Mouse (Mus musculus) kidney, postnatal 10 days (tissue): ENCODE measurements around the gene Man2a1.

Experiments used
- DNase-seq: peaks from one replicate; pipeline ENCODE4 v3.0.0; 2021; ENCODE audit warnings: mixed read lengths

Man2a1 gene

DNA sequence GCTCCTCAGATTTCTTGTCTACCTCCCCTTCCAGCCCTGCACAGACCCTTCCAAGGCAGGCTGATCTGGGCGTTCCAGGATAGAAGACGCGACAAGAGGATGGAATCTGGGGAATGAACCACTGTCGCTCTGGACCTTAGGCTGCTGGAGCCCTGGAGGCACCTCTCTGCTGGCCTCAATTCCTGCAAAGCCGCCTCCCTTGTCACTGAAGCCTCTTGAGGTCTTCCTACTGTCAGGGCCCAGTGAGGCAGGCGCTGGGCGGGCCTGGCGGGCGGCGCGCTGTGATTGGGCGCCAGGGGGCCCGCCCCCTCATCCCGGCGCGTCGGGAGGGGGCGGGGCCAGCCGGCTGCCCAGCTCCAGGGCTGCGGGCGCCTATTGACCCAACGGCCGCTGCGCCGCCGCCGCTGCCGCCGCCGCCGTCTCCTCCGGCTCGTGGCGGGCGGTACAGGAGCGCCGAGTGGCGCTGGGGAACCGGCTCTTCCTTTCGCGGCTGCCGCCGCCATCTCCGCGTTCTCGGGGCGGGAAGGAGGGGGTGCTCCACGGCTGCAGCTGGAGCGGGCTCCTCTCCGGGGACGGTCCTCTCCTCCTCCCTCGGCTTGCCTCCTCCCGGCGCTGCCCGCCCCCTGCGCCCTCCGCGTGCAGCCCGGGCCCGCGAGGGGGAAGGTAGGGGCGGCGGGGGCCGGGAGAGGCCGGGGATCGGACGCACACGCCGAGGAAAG, at the start of gene Man2a1:
TSS of gene Man2a1 (plus strand) at position 365 of the 719 bp plus-strand sequence.
- peak; percentile 94 for DNase-seq

- DNase-seq = no peak
Observed at GRCm38 (mm10) chr17:64553358-64553757, 47.2 kb upstream of the Man2a1 start.

DNA sequence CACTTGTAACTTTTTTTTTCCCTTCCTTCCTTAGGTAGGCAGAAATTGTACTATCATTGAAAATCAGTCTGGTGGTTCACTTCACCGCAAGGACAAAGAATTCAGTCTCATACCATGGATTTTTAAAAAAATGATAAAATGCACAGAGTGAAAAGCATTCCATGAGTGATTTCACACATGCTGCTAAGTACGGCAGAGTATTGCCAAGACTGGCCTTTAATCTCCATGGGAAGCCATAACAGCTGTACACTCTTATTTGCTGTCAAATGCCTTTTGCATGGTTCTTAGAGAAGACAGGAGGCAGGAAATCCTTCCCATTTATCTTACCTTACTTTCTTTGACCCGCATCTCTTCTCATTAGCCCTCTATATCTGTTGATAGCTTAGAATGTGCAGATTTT, 45.6 kb upstream of the Man2a1 start:
- no peak for DNase-seq

GRCm38 (mm10) chr17:64556661-64557445, 43.7 kb upstream of the Man2a1 start:
- no peak for DNase-seq

DNA sequence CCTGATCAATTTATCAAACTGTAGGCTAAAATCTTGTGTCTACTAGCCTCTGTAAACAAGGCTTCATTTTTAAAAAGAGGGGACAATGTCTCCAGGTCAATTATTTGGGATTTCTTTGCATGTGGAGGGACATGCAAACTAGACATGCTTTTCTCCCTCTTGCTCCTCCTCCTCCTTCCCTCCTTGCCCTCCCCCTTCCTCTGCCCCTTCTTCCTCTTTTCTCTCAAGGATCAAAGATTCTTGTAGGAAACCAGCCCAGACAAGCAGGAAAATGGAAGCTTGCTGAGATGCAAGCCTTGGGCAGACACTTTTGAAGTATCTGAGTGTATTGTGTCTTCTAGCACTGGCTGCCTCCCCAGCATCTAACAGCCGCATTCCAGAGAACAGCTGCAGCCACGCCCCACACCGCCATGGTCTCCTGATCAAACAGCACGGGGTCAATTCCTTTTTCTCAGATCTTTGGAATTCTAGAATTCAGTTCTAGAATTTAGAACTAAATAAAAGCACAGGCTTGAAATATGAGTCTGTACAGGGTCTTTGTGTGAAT, 41.5 kb upstream of the Man2a1 start:
- peak; percentile 47 for DNase-seq

GRCm38 (mm10) chr17:64566435-64566834, 34.1 kb upstream of the Man2a1 start:
- no peak for DNase-seq

GRCm38 (mm10) chr17:64567546-64567945, 33.0 kb upstream of the Man2a1 start:
- no peak for DNase-seq

DNA sequence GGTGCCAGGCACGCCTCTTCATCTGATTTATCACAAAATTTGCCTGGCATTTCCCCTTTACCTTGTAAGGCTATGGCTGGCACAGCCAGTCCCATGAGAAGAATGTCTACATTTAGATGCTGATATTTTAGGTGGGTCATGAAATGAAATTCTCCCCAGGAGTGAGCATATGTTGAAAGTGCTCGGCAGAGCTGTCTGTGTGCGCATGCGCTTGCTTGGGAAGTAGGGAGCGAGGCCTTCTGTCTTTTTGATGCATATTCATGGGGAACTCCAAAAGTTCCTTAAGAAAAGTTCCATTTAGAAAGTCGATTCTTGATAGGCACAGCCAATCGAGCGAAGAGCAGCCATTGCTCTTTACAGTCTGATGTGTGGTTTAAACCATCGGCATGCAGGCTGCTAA, 26.6 kb upstream of the Man2a1 start:
- no peak for DNase-seq

GRCm38 (mm10) chr17:64575240-64575639, 25.3 kb upstream of the Man2a1 start:
- DNase-seq = peak; percentile 19

- no peak for DNase-seq
Observed at GRCm38 (mm10) chr17:64577485-64577884, 23.1 kb upstream of the Man2a1 start.

DNA sequence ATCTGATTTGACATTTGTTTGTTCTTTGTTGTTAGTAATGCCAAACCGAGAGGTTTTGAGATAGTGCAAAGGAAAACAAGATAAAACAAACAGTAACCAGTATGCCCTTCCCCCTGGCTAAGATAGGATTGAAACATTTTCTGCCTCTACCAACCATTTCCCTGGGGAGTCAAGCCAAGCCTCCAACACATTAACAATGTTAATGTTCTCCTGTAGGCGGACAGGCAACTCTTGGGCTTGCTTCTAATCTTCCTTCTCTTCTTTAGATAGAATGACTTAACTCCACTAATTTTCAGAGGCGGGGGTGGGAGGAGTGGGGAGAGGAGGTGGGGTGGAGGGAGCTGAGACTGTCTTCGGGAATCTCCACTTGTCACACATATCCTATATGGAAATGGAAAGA, 22.2 kb upstream of the Man2a1 start:
- no peak for DNase-seq

DNA sequence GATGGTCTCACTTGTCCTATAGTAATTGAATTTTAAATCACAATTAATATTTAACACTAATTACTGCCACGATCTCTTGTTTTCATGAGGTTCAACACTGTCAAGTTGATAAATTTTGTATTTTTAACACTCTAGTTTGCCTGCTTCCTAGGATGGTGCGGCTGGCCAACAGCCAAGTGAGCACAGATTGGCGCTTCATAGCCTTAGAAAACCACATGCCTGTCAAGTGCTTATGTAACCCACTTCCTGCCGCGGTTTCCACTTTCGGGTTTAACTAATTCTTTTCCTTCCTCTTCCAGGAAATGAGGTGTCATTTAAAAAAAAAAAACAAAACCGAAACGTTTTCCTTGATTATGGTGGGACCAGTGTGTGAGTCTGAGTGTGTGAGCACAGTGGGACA, 20.8 kb upstream of the Man2a1 start:
- DNase-seq = peak; percentile 27

DNA sequence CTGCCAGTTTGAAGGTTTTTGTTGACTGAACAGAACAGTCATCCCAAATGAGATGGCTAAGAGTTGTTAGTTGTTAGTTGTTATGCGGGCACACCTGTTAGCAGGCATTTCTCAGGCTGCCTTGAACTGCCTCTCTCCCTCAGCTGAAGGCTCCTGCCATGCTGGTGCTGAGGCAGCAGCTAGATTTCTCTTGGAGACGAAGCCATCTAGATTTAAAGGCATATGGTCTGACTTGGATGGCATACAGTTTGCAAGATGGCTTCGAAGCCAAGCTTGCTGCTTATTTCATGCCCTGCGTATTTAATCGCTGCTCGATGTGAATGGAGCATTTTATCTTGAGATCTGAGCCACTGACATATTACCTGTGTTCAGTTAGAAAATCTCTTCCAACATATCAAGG, 19.4 kb upstream of the Man2a1 start:
- DNase-seq = no peak

GRCm38 (mm10) chr17:64581962-64582361, 18.6 kb upstream of the Man2a1 start:
- DNase-seq = no peak

DNA sequence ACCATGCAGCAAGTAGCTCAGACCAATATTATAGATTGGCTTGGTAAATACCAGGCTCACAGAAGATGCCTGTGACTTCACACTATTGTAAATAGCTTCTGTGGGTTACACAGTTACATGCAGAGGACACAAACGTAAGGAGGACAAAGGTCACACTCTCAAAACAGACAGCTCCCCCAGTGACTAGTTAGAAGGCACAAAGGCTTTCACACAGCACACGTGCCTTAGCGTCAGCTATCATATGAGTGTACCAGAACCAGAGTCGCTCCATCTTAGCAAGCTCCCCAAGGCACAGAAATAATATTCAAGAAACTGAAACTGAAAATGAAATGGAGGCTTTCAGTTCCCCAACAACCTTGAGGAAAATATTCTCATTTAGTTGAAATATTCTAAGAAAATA, 10.1 kb upstream of the Man2a1 start:
- no peak for DNase-seq

GRCm38 (mm10) chr17:64591366-64591765, 9.2 kb upstream of the Man2a1 start:
- DNase-seq = no peak

- DNase-seq = no peak
Observed at GRCm38 (mm10) chr17:64592355-64592754, 8.2 kb upstream of the Man2a1 start.

DNA sequence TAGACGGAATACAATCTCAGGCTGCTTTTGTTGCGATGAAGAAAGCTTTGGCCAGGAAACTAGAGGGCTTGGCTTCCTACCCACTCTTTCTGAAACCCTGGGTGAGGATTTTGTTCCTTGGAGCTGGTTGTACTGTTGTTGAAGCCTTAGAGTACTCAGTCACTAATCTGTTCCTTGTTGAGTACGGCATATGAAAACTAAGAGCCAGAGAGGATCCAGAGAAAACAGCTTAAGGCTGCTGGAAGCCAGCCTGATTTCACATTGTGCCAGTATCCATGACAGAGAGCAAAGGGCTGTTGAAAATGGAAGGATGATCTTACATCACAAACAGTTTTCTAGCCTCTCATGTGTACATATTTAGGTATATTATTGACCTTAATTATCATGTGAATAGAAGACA, 7.7 kb upstream of the Man2a1 start:
- DNase-seq = no peak

GRCm38 (mm10) chr17:64597770-64598169, 2.8 kb upstream of the Man2a1 start:
- no peak for DNase-seq

DNA sequence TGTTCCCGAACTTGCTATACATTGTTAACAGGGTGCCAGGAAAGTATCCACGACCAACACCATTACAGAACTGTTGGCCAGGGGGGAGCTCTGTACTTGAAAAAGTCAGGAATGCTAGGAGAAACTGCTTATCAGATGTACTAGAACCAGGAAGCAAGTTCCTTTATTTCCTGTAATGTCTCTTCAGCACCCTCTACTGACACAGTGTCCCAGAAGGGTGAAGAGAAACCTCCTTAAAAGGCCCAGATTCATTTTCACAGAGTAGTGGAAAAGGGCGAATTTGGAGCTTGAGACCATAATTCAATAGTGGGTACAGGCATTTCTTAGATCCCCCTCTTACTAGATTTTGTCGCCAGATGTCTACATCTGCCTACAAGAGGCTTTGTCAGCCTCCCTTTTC, 620 bp upstream of the Man2a1 start:
- peak; percentile 47 for DNase-seq

DNA sequence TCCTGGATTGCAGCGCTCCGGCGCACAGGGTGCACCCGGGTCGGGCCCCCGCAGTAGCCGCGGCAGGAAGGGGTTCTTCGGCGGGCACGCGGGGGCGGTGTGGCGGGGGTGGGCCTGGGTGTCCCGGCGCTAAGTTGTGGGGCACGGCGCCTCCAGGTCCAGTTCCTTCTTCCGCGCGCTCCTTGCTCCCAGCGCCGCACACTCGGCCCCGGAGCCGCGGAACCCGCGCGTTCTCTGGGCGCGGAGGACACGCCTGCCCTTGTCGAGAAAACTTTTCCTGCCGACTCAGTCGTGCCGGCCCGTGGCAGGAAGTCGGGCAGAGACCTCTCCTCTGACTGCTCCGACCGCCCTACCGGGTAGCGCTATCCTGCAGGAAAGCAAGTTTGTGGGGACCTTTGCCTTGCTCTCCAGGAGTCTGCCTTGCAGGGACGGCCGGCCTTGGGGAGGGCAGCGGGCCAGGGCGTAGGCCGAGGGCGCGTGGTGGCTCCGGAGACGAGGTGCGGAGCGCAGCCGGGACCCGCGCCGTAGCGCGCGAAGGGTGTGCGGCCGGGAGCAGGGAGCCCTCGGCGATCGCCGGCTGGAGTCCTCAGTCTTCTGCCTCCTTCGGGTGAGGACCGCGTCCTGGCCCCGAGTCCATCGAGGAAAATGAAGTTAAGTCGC, 685 bp downstream of the Man2a1 start:
- DNase-seq = peak; percentile 76

DNA sequence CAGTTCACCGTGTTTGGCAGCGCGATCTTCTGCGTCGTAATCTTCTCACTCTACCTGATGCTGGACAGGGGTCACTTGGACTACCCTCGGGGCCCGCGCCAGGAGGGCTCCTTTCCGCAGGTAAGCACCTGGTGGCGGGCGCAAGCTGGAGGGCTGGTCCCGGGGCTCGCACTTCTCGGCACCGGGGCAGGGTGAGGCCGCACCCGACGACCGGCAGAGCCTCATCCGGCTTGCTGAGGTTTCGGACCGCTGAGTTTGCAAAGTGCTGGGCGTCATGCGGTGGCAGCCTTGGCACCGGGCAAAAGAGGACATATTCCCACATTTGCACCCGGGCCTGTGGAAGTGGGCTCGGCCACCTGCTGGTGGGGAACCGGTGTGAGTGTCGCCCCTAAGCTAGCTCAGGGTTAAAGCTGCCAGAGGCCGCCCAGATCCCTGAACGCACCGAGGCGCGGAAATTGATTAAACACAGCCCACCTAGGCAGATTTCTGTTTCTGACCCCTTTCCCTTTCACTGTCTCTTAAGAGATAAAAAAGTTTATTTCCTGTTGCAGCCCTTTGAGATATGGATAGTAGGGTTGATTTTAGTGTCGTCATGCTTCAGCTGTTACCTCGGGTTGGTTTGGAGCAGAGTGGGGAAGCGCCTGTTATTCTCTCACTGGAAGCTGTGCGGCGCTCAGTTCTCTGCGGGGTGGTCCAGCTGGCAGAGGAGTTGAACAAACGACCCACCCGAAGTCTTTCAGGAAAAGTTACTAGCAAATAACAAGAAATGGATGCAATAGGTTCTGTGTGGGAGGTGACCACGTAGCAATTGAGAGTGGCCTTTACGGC, 1.4 kb downstream of the Man2a1 start:
- DNase-seq = peak; percentile 79

DNA sequence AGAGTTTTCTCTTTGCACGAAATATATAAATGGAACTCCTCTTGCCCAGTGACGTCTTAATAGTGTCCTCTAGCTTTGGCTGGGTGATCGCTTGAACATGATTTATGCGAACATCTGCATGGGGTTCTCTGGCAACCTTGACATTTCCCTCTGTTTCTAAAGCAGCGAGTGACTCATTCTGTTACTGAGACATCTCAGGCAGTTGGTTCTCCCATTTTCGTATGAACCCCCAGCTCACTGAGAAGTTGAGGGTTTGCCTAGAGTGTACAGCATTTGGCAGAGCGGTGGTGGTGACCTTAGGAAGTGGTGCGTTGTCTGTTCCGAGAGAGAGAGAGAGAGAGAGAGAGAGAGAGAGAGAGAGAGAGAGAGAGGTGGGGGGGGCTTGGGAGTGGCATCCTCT, 2.6 kb downstream of the Man2a1 start:
- no peak for DNase-seq
